9 mouse cellular contexts compared by ENCODE assay signal in the genomic region with DNA sequence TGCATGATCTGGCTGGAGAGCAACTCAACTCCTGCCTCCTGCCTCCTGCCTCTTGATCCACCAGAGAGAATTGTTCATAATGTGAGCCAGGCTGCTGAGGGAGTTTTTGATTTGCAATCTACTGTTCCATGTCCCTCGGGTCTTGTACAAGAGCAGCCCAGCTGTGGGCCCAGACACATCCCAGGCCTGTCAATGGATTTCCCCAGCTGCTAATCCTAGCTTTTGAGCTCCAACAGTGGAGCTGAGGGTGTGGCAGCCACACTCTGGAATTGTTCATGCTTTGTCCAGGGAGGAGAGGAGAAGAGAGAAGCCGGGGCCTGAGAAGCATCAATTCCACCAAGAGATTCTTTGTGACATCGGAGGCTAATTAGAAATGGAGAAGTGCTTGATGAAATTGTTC.
DNase-seq lines count a peak whose midpoint lies in the region; ATAC-seq lines count a peak whose summit lies in the region.
"Had no signal": no experiment of that assay in that cellular context is flagged by ENCODE, and none has a peak within 500 bp of the region (broad histone marks: within the 10 kb centered on the region; RNA-seq: fewer than 3 reads in every experiment).

No protein-coding gene starts in this region.

- no peak overlapping the region for H3K4me2 ChIP-seq in kidney, embryonic 14.5 days (replicated peaks; ENCODE audit: low read depth, low read length)
- H3K4me2 ChIP-seq: heart, embryonic 13.5 days had no signal

- no peaks in the 10 kb centered on the region for H3K36me3 ChIP-seq in kidney, embryonic 14.5 days (ENCODE audit: control insufficient read depth, insufficient read depth, low read length)
- H3K36me3 ChIP-seq: heart, embryonic 13.5 days had no signal

- H3K27me3 ChIP-seq in kidney, embryonic 14.5 days (ENCODE audit: control insufficient read depth, insufficient read depth, low read length) = no peaks in the 10 kb centered on the region
- H3K27me3 ChIP-seq: heart, embryonic 13.5 days had no signal

- no peak overlapping the region for H3K4me3 ChIP-seq in kidney, embryonic 14.5 days (ENCODE audit: low read length)
- no peak overlapping the region for H3K4me3 ChIP-seq in brown adipose tissue, adult 24 weeks (ENCODE audit: insufficient read depth, low read depth, low read length)
- H3K4me3 ChIP-seq: heart, embryonic 13.5 days had no signal

- WGBS in kidney, embryonic 14.5 days = 75% methylated on average over 3 of the region's 3 CpGs

- H3K9ac ChIP-seq in kidney, embryonic 14.5 days (ENCODE audit: low read depth, low read length) = no peak overlapping the region
- H3K9ac ChIP-seq: heart, embryonic 13.5 days had no signal

- ATAC-seq in kidney, embryonic 14.5 days (ENCODE audit: low FRiP score, low TSS enrichment) = no peak

- DNase-seq in kidney, adult 9 months = no peak
- peak; percentile 14 for DNase-seq in Muller cell, postnatal 12 days (ENCODE audit: inconsistent ontology term)
- DNase-seq in heart, postnatal 25 days (ENCODE audit: low spot score) = peak; percentile 69
- no peak for DNase-seq in layer of hippocampus, adult 9-10 months (ENCODE audit: low spot score)
- DNase-seq in spleen, postnatal 36 days (ENCODE audit: low spot score in 2 of 2) = no peak
- DNase-seq: kidney, postnatal 36 days had no signal

- no peaks in the 10 kb centered on the region for H3K4me1 ChIP-seq in kidney, embryonic 14.5 days (ENCODE audit: control insufficient read depth, insufficient read depth, low read length)
- no peaks in the 10 kb centered on the region for H3K4me1 ChIP-seq in brown adipose tissue, adult 24 weeks (ENCODE audit: control insufficient read depth, insufficient read depth, insufficient read length, low read length)

- no peaks in the 10 kb centered on the region for H3K9me3 ChIP-seq in kidney, embryonic 14.5 days (ENCODE audit: control insufficient read depth, low read length)
- H3K9me3 ChIP-seq: heart, embryonic 13.5 days had no signal

- H3K27ac ChIP-seq in kidney, embryonic 14.5 days (ENCODE audit: low read depth, low read length) = peak overlapping the region; percentile 0; the same call in 1 of the 2 replicates
- H3K27ac ChIP-seq in brown adipose tissue, adult 24 weeks (replicated peaks; ENCODE audit: low read depth, low read length) = peak overlapping the region; percentile 35
- H3K27ac ChIP-seq: heart, embryonic 13.5 days had no signal

- intact Hi-C loops in heart, postnatal 25 days (cut with DNase I) = no loop called here

Comparison
In these comparisons a context has a peak if more than half of its experiments do, and no peak if none do; other contexts are left out.
1. DNase-seq: peak in Muller cell, postnatal 12 days (single experiment) and heart, postnatal 25 days (single experiment); none in kidney, adult 9 months (single experiment), layer of hippocampus, adult 9-10 months (single experiment) and spleen, postnatal 36 days (0 of 2).